Mouse (Mus musculus) hindbrain, embryonic 10.5 days (tissue): ENCODE measurements around the gene Prr29. TPM values are rescaled to one million over a fixed set of nuclear protein-coding genes. Genes with fewer than 3 reads are reported as not detected.

Experiments used
- DNase-seq: peaks from one replicate; pipeline ENCODE4 v3.0.0-alpha.2; 2017; ENCODE audit warnings: low spot score
- H3K27ac ChIP-seq: fragments of 300-500 bp; sonication (generic); 2 replicates; pipeline ENCODE4 v1.5.1; 2016; ENCODE audit warnings: mild to moderate bottlenecking, moderate library complexity
- H3K27me3 ChIP-seq: fragments of 300-500 bp; sonication (generic); 2 replicates; pipeline ENCODE4 v1.6.1; 2016; ENCODE audit warnings: mild to moderate bottlenecking; ENCODE audit not compliant: poor library complexity, insufficient read depth, severe bottlenecking
- H3K36me3 ChIP-seq: fragments of 300-500 bp; sonication (generic); 2 replicates; pipeline ENCODE4 v1.6.1; 2016; ENCODE audit warnings: mild to moderate bottlenecking, moderate library complexity
- H3K4me1 ChIP-seq: fragments of 300-500 bp; sonication (generic); replicated peaks from 2 replicates; pipeline ENCODE4 v1.6.1; 2016; ENCODE audit warnings: mild to moderate bottlenecking
- H3K4me3 ChIP-seq: fragments of 300-500 bp; sonication (generic); 2 replicates; pipeline ENCODE4 v1.5.1; 2016; ENCODE audit warnings: mild to moderate bottlenecking, moderate library complexity
- H3K9me3 ChIP-seq: fragments of 300-500 bp; sonication (generic); 2 replicates; pipeline ENCODE4 v1.6.1; 2016; ENCODE audit warnings: mild to moderate bottlenecking, moderate library complexity
- WGBS: fragments of 180-500 bp; shearing (Covaris S2); methylation state at CpG from one replicate; pipeline ENCODE4 v1.1.7; 2016; 5-methylcytosine and 5-hydroxymethylcytosine counted together
- polyA plus RNA-seq: library from polyadenylated mRNA; unstranded; fragments of >200 nt; fragmentation: Nextera tagmentation; extraction: Ambion mirVana; gene quantifications from 2 replicates; pipeline ENCODE4 v1.2.1, GENCODE M21; 2016

The Prr29 gene
- polyA plus RNA-seq, 1 experiment from 2014 or later, result not detected

GRCm38 (mm10) chr11:106366316-106366715, 1.0 kb downstream of the Prr29 start:
- Histone ChIP-seq H3K9me3 (no peaks in the 10 kb centered on the region), H3K36me3 (no peaks in the 10 kb centered on the region), H3K27ac (peak overlapping the region; percentile 23; the same call in 1 of the 2 replicates), H3K4me1 (peaks cover 28% of the 10 kb centered on the region), H3K4me3 (no peak overlapping the region), H3K27me3 (no peaks in the 10 kb centered on the region)
- WGBS, result 13% methylated on average over 3 of the region's 3 CpGs
- peak; percentile 79 for DNase-seq

GRCm38 (mm10) chr11:106373998-106374397, 8.7 kb downstream of the Prr29 start:
- DNase-seq, result no peak
- no peaks in the 10 kb centered on the region for H3K36me3 ChIP-seq
- H3K9me3 ChIP-seq, result no peaks in the 10 kb centered on the region
- no peak overlapping the region for H3K4me3 ChIP-seq
- H3K27me3 ChIP-seq, result no peaks in the 10 kb centered on the region
- peak overlapping the region; percentile 45; the same call in 1 of the 2 replicates for H3K27ac ChIP-seq
- WGBS, result 64% methylated on average over 11 of the region's 11 CpGs
- H3K4me1 ChIP-seq, result peaks cover 13% of the 10 kb centered on the region

GRCm38 (mm10) chr11:106374559-106374958, 9.3 kb downstream of the Prr29 start:
- H3K4me3 ChIP-seq, result no peak overlapping the region
- 54% methylated on average over 9 of the region's 9 CpGs for WGBS
- no peaks in the 10 kb centered on the region for H3K9me3 ChIP-seq
- DNase-seq, result no peak
- peak overlapping the region; percentile 45; the same call in 1 of the 2 replicates for H3K27ac ChIP-seq
- no peaks in the 10 kb centered on the region for H3K36me3 ChIP-seq
- no peaks in the 10 kb centered on the region for H3K27me3 ChIP-seq
- H3K4me1 ChIP-seq, result peaks cover 13% of the 10 kb centered on the region

GRCm38 (mm10) chr11:106374979-106375378, 9.7 kb downstream of the Prr29 start:
- 88% methylated on average over 5 of the region's 5 CpGs for WGBS
- Histone ChIP-seq H3K4me1 (peaks cover 13% of the 10 kb centered on the region), H3K4me3 (no peak overlapping the region), H3K27ac (peak overlapping the region; percentile 35; the same call in 1 of the 2 replicates), H3K9me3 (no peaks in the 10 kb centered on the region), H3K36me3 (no peaks in the 10 kb centered on the region), H3K27me3 (no peaks in the 10 kb centered on the region)
- DNase-seq, result no peak

- Histone ChIP-seq H3K4me1 (0 out of 2 replicates have a peak, but pooled peaks cover 4% of the 10 kb centered on the region), H3K27me3 (no peaks in the 10 kb centered on the region), H3K36me3 (no peaks in the 10 kb centered on the region), H3K4me3 (no peak overlapping the region), H3K9me3 (no peaks in the 10 kb centered on the region), H3K27ac (no peak overlapping the region)
- WGBS, result 83% methylated on average over 11 of the region's 11 CpGs
- no peak for DNase-seq
These were observed 15.7 kb downstream of the Prr29 start for GRCm38 (mm10) chr11:106381011-106381410.

GRCm38 (mm10) chr11:106381883-106382282, 16.6 kb downstream of the Prr29 start:
- no peak for DNase-seq
- Histone ChIP-seq H3K27me3 (no peaks in the 10 kb centered on the region), H3K4me3 (peak overlapping the region; percentile 9), H3K9me3 (no peaks in the 10 kb centered on the region), H3K27ac (0 out of 2 replicates have a peak overlapping the region, but pooled peaks have one; percentile 20), H3K4me1 (0 out of 2 replicates have a peak, but pooled peaks cover 4% of the 10 kb centered on the region), H3K36me3 (no peaks in the 10 kb centered on the region)
- 90% methylated on average over 7 of the region's 7 CpGs for WGBS

- Histone ChIP-seq H3K4me1 (0 out of 2 replicates have a peak, but pooled peaks cover 4% of the 10 kb centered on the region), H3K4me3 (peak overlapping the region; percentile 9; the same call in 1 of the 2 replicates), H3K9me3 (no peaks in the 10 kb centered on the region), H3K27ac (0 out of 2 replicates have a peak overlapping the region, but pooled peaks have one; percentile 20), H3K36me3 (no peaks in the 10 kb centered on the region), H3K27me3 (no peaks in the 10 kb centered on the region)
- DNase-seq, result no peak
- 80% methylated on average over 5 of the region's 5 CpGs for WGBS
These were observed 17.2 kb downstream of the Prr29 start for GRCm38 (mm10) chr11:106382424-106382823.

GRCm38 (mm10) chr11:106383051-106383790, 17.9 kb downstream of the Prr29 start:
- Histone ChIP-seq H3K4me3 (no peak overlapping the region), H3K36me3 (no peaks in the 10 kb centered on the region)

GRCm38 (mm10) chr11:106386409-106386808, 21.1 kb downstream of the Prr29 start:
- 89% methylated on average over 3 of the region's 3 CpGs for WGBS
- H3K4me1 ChIP-seq, result peaks cover 8% of the 10 kb centered on the region; the same call in 1 of the 2 replicates
- DNase-seq, result no peak

More at GRCm38 (mm10) chr11:106383051-106383790, 17.9 kb downstream of the Prr29 start:
- no peak overlapping the region for H3K27ac ChIP-seq
- WGBS, result 81% methylated on average over 6 of the region's 6 CpGs
- DNase-seq, result no peak
- 0 out of 2 replicates have a peak, but pooled peaks cover 4% of the 10 kb centered on the region for H3K4me1 ChIP-seq
- no peaks in the 10 kb centered on the region for H3K9me3 ChIP-seq
- H3K27me3 ChIP-seq, result no peaks in the 10 kb centered on the region

GRCm38 (mm10) chr11:106387020-106387419, 21.7 kb downstream of the Prr29 start:
- H3K36me3 ChIP-seq, result no peaks in the 10 kb centered on the region
- no peaks in the 10 kb centered on the region for H3K9me3 ChIP-seq
- DNase-seq, result no peak
- WGBS, result 86% methylated on average over 6 of the region's 6 CpGs
- H3K4me3 ChIP-seq, result no peak overlapping the region
- H3K27me3 ChIP-seq, result no peaks in the 10 kb centered on the region
- H3K27ac ChIP-seq, result no peak overlapping the region
- H3K4me1 ChIP-seq, result peaks cover 11% of the 10 kb centered on the region; the same call in 1 of the 2 replicates

More at GRCm38 (mm10) chr11:106386409-106386808, 21.1 kb downstream of the Prr29 start:
- Histone ChIP-seq H3K36me3 (no peaks in the 10 kb centered on the region), H3K9me3 (no peaks in the 10 kb centered on the region), H3K4me3 (no peak overlapping the region), H3K27ac (no peak overlapping the region), H3K27me3 (no peaks in the 10 kb centered on the region)

GRCm38 (mm10) chr11:106387791-106388216, 22.5 kb downstream of the Prr29 start, which contains the start of gene Icam2:
Gene Icam2 (minus strand): TSS chr11:106388075.
- peaks cover 7% of the 10 kb centered on the region; the same call in 1 of the 2 replicates for H3K4me1 ChIP-seq
- no peaks in the 10 kb centered on the region for H3K36me3 ChIP-seq
- WGBS, result 74% methylated on average over 6 of the region's 6 CpGs
- H3K4me3 ChIP-seq, result no peak within 1 kb of the TSS
- H3K27ac ChIP-seq, result no peak within 1 kb of the TSS
- no peak for DNase-seq
- no peaks in the 10 kb centered on the region for H3K27me3 ChIP-seq
- H3K9me3 ChIP-seq, result no peaks in the 10 kb centered on the region

GRCm38 (mm10) chr11:106389611-106390010, 24.3 kb downstream of the Prr29 start:
- Histone ChIP-seq H3K9me3 (no peaks in the 10 kb centered on the region), H3K27me3 (no peaks in the 10 kb centered on the region), H3K36me3 (no peaks in the 10 kb centered on the region; the same call in 1 of the 2 replicates), H3K4me1 (peaks cover 7% of the 10 kb centered on the region; the same call in 1 of the 2 replicates), H3K27ac (0 out of 2 replicates have a peak overlapping the region, but pooled peaks have one; percentile 24), H3K4me3 (no peak overlapping the region)
- 43% methylated on average over 3 of the region's 3 CpGs for WGBS
- no peak for DNase-seq

GRCm38 (mm10) chr11:106390757-106391156, 25.5 kb downstream of the Prr29 start:
- Histone ChIP-seq H3K27me3 (no peaks in the 10 kb centered on the region), H3K9me3 (no peaks in the 10 kb centered on the region), H3K36me3 (no peaks in the 10 kb centered on the region; the same call in 1 of the 2 replicates), H3K4me1 (peaks cover 7% of the 10 kb centered on the region; the same call in 1 of the 2 replicates), H3K27ac (no peak overlapping the region), H3K4me3 (no peak overlapping the region)
- WGBS, result 81% methylated on average over 3 of the region's 3 CpGs
- DNase-seq, result no peak
